Mouse (Mus musculus): ENCODE measurements around the gene Prkch.

- TF ChIP-seq CTCF (conservative IDR thresholded peaks at IDR 0.05; ENCODE audit: low read length): no peak
- no peak for TF ChIP-seq POU5F1 (IDR thresholded peaks at IDR 0.05; ENCODE audit: borderline replicate concordance, low read length)
- no peak for TF ChIP-seq NANOG (IDR thresholded peaks at IDR 0.05; ENCODE audit: borderline replicate concordance, low read length)
These were observed 116.0 kb downstream of the Prkch start for GRCm38 (mm10) chr12:73700544-73701069.

All from E14TG2a.4 (cell line).